Mouse (Mus musculus) heart, embryonic 14.5 days (tissue): ENCODE results near the gene Slc17a5. TPM values are rescaled to one million over a fixed set of nuclear protein-coding genes. Genes with fewer than 3 reads are reported as not detected.
"Not testable (repeated sequence)": the region's sequence is repeated elsewhere in the genome, so short reads cannot be mapped to it uniquely, and the experiment has no call there.

Experiments used
- ATAC-seq: fragments of 200-750 bp; cut with Nextera tagmentation; 2 replicates; pipeline ENCODE4 v1.8.0; 2017; ENCODE audit warnings: low read depth, moderate TSS enrichment; ENCODE audit not compliant: insufficient number of reproducible peaks, insufficient read depth, low FRiP score
- H3K27ac ChIP-seq, 2 experiments: fragments of 200-500 bp in 1 of 2; fragments of 300-500 bp in 1 of 2; sonication (generic) in 1 of 2; replicated peaks in 1 of 2; 2 replicates each; pipeline ENCODE4 v1.5.1; 2012 to 2014; ENCODE audit warnings: low read depth in 2 of 2, low read length in 2 of 2, control low read depth in 1 of 2, mild to moderate bottlenecking in 1 of 2, mixed read lengths in 1 of 2; ENCODE audit not compliant: control insufficient read depth in 1 of 2, insufficient read depth in 1 of 2
- H3K27me3 ChIP-seq: fragments of 300-500 bp; sonication (generic); 2 replicates; pipeline ENCODE4 v1.6.1; 2014; ENCODE audit warnings: mild to moderate bottlenecking, low read length, control low read depth; ENCODE audit not compliant: control insufficient read depth, insufficient read depth
- H3K36me3 ChIP-seq: fragments of 300-500 bp; sonication (generic); 2 replicates; pipeline ENCODE4 v1.6.1; 2014; ENCODE audit warnings: mild to moderate bottlenecking, control low read depth, low read length, mixed read lengths; ENCODE audit not compliant: control insufficient read depth, insufficient read depth
- H3K4me1 ChIP-seq, 2 experiments: fragments of 200-500 bp in 1 of 2; fragments of 300-500 bp in 1 of 2; sonication (generic) in 1 of 2; 2 replicates each; pipeline ENCODE4 v1.6.1; 2012 to 2014; ENCODE audit warnings: low read length in 2 of 2, control low read depth in 1 of 2, mixed read lengths in 1 of 2; ENCODE audit not compliant: control insufficient read depth in 2 of 2, insufficient read depth in 2 of 2
- H3K4me2 ChIP-seq: fragments of 300-500 bp; sonication (generic); 2 replicates; pipeline ENCODE4 v1.6.1; 2014; ENCODE audit warnings: mild to moderate bottlenecking, low read length
- H3K4me3 ChIP-seq, 2 experiments: fragments of 200-500 bp in 1 of 2; fragments of 300-500 bp in 1 of 2; sonication (generic) in 1 of 2; 2 replicates each; pipeline ENCODE4 v1.5.1; 2012 to 2014; ENCODE audit warnings: low read length in 2 of 2, mild to moderate bottlenecking in 2 of 2, control low read depth in 1 of 2, low read depth in 1 of 2, moderate library complexity in 1 of 2; ENCODE audit not compliant: control insufficient read depth in 1 of 2, insufficient read depth in 1 of 2
- H3K9ac ChIP-seq: fragments of 300-500 bp; sonication (generic); 2 replicates; pipeline ENCODE4 v1.6.1; 2014; ENCODE audit warnings: mild to moderate bottlenecking, low read length
- H3K9me3 ChIP-seq: fragments of 300-500 bp; sonication (generic); 2 replicates; pipeline ENCODE4 v1.6.1; 2016; ENCODE audit warnings: low read length, control low read depth; ENCODE audit not compliant: control insufficient read depth
- WGBS: fragments of 180-500 bp; shearing (Covaris S2); extraction: QIAGEN DNeasy Blood & Tissue Kit; methylation state at CpG from one replicate; pipeline ENCODE4 v1.1.7; 2014; 5-methylcytosine and 5-hydroxymethylcytosine counted together
- polyA plus RNA-seq: library from polyadenylated mRNA; unstranded; fragments of >200 nt; fragmentation: Nextera tagmentation; extraction: Ambion mirVana; gene quantifications from 2 replicates; pipeline ENCODE4 v1.2.1, GENCODE M21; 2014

The Slc17a5 gene
- polyA plus RNA-seq, 1 experiment from 2014 or later = 8.7 TPM

GRCm38 (mm10) chr9:78526206-78526605 lies 61.6 kb downstream of the Slc17a5 start:
- no peak overlapping the region for H3K27ac ChIP-seq
- no peaks in the 10 kb centered on the region for H3K9me3 ChIP-seq
- H3K4me1 ChIP-seq = peaks cover 2 to 7% of the 10 kb centered on the region in 2 experiments; a peak in 3 of 4 replicates
- no peak overlapping the region for H3K9ac ChIP-seq
- no peaks in the 10 kb centered on the region for H3K27me3 ChIP-seq
- ATAC-seq = no peak
- H3K4me2 ChIP-seq = no peak overlapping the region
- no peaks in the 10 kb centered on the region for H3K36me3 ChIP-seq
- 77% methylated on average over 2 of the region's 2 CpGs for WGBS
- no peak overlapping the region for H3K4me3 ChIP-seq

GRCm38 (mm10) chr9:78525451-78526135 lies 62.2 kb downstream of the Slc17a5 start:
- Histone ChIP-seq H3K36me3 (no peaks in the 10 kb centered on the region), H3K4me3 (no peak overlapping the region), H3K4me2 (no peak overlapping the region), H3K4me1 (peaks cover 7 to 12% of the 10 kb centered on the region in 2 experiments), H3K9ac (no peak overlapping the region), H3K27ac (no peak overlapping the region), H3K9me3 (no peaks in the 10 kb centered on the region), H3K27me3 (no peaks in the 10 kb centered on the region)
- WGBS = 89% methylated on average over 17 of the region's 17 CpGs
- no peak for ATAC-seq

- H3K27ac ChIP-seq = peak overlapping the region in 1 of 2 experiments; percentile 82; a peak in 2 of 4 replicates
- H3K4me1 ChIP-seq = peaks cover 12 to 16% of the 10 kb centered on the region in 2 experiments
- 30% methylated on average over 14 of the region's 14 CpGs for WGBS
- H3K9me3 ChIP-seq = no peaks in the 10 kb centered on the region
- H3K9ac ChIP-seq = peak overlapping the region; percentile 65
- no peaks in the 10 kb centered on the region for H3K36me3 ChIP-seq
- H3K4me3 ChIP-seq = peak overlapping the region; percentile 53 to 59
- no peak for ATAC-seq
- H3K4me2 ChIP-seq = peak overlapping the region; percentile 96
- H3K27me3 ChIP-seq = no peaks in the 10 kb centered on the region
These were observed 66.2 kb downstream of the Slc17a5 start for GRCm38 (mm10) chr9:78521689-78522088.

GRCm38 (mm10) chr9:78520780-78521601 lies 66.8 kb downstream of the Slc17a5 start:
- 2% methylated on average over 40 of the region's 40 CpGs for WGBS
- no peaks in the 10 kb centered on the region for H3K27me3 ChIP-seq

GRCm38 (mm10) chr9:78520127-78520779 lies 67.6 kb downstream of the Slc17a5 start:
- Histone ChIP-seq H3K9me3 (no peaks in the 10 kb centered on the region), H3K27me3 (no peaks in the 10 kb centered on the region), H3K4me3 (peak overlapping the region; percentile 53 to 59), H3K9ac (peak overlapping the region; percentile 65), H3K36me3 (no peaks in the 10 kb centered on the region), H3K4me1 (peaks cover 16 to 22% of the 10 kb centered on the region in 2 experiments), H3K4me2 (peak overlapping the region; percentile 96), H3K27ac (peak overlapping the region; percentile 57 to 82)
- ATAC-seq = peak; percentile 71; the same call in 1 of the 2 replicates
- whole genome bisulfite sequencing = 2% methylated on average over 15 of the region's 15 CpGs

More at GRCm38 (mm10) chr9:78520780-78521601, 66.8 kb downstream of the Slc17a5 start:
- peak overlapping the region; percentile 65 for H3K9ac ChIP-seq
- peak overlapping the region; percentile 42 to 82 for H3K27ac ChIP-seq
- peak overlapping the region; percentile 96 for H3K4me2 ChIP-seq
- H3K4me3 ChIP-seq = peak overlapping the region; percentile 53 to 59
- H3K36me3 ChIP-seq = no peaks in the 10 kb centered on the region
- peaks cover 16 to 20% of the 10 kb centered on the region in 2 experiments for H3K4me1 ChIP-seq
- no peaks in the 10 kb centered on the region for H3K9me3 ChIP-seq
- peak; percentile 15; the same call in 1 of the 2 replicates for ATAC-seq

- H3K27ac ChIP-seq, H3K4me3 ChIP-seq: not testable (repeated sequence)
- 75% methylated on average over 3 of the region's 3 CpGs for WGBS
These were observed 70.6 kb downstream of the Slc17a5 start for GRCm38 (mm10) chr9:78517237-78517636.

GRCm38 (mm10) chr9:78516125-78516524 lies 71.7 kb downstream of the Slc17a5 start:
- Histone ChIP-seq H3K9me3 (no peaks in the 10 kb centered on the region), H3K36me3 (no peaks in the 10 kb centered on the region), H3K27ac (peak overlapping the region; percentile 41 to 53; a peak in 2 of 4 replicates), H3K9ac (no peak overlapping the region), H3K4me2 (no peak overlapping the region), H3K4me1 (peaks cover 23 to 30% of the 10 kb centered on the region in 2 experiments), H3K27me3 (no peaks in the 10 kb centered on the region), H3K4me3 (no peak overlapping the region)
- 17% methylated on average over 3 of the region's 3 CpGs for WGBS
- ATAC-seq = no peak

More at GRCm38 (mm10) chr9:78517237-78517636, 70.6 kb downstream of the Slc17a5 start:
- H3K9ac ChIP-seq, ATAC-seq, H3K9me3 ChIP-seq, H3K27me3 ChIP-seq, H3K4me2 ChIP-seq, H3K36me3 ChIP-seq: not testable (repeated sequence)
- peaks cover 24 to 33% of the 10 kb centered on the region in 2 experiments for H3K4me1 ChIP-seq
